Mouse (Mus musculus) retina, postnatal 1 day (tissue): ENCODE measurements around the gene Zfp423.

ENCODE experiments used
- DNase-seq: peaks from one replicate; pipeline ENCODE4 v3.0.0-alpha.2; 2012

The Zfp423 gene

GRCm38 (mm10) chr8:87944225-87944934 is 15.0 kb downstream of the Zfp423 start:
- peak; percentile 69 for DNase-seq

- peak; percentile 65 for DNase-seq
Observed at GRCm38 (mm10) chr8:87943651-87944091, 15.7 kb downstream of the Zfp423 start.

GRCm38 (mm10) chr8:87940646-87941045 is 18.7 kb downstream of the Zfp423 start:
- peak; percentile 66 for DNase-seq

GRCm38 (mm10) chr8:87939308-87939936 is 20.0 kb downstream of the Zfp423 start:
- DNase-seq, result no peak

DNA sequence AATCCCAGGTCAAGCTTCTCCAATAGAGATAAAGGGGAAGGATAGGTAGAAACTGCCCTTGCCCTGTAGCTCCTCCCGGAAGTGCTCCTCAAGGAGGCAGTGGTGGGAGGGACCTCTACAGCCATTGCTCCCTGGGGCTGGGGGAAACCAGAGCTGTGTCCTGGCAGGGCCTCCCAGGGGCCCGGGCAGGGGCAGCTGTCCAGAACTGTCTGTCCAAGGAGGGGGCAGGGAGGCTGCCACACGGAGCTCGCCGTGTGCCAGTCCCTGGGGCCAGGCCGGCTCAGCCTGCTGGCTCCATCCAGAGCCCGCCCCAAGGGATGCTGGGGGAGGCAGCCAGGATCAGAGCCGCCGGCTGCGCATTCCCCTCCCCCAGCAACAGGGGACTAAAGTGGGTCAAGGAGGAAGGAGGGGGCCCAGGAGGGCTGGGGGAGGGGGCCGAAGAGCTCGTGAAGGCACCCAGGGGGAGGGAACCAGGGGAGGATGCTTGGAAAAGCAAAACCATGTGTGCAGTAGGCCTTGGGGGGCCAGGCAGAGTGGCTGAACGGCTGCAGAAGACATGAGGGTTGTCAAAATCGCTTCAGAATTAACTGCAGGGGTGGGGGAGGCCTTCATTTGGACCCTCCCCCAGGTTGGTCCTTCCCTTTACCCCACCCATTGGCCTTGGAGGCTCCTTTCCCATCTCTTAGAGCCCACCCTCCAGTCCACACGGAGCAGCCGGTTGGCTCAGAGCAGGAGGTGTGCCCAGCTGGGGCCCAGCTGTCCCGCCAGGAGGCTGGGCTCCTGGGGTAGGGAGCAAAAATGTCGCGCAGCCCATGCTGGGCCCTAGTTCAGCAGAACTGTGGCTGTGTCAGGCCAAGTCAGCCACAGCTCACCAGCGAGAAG is 20.8 kb downstream of the Zfp423 start:
- peak; percentile 94 for DNase-seq

DNA sequence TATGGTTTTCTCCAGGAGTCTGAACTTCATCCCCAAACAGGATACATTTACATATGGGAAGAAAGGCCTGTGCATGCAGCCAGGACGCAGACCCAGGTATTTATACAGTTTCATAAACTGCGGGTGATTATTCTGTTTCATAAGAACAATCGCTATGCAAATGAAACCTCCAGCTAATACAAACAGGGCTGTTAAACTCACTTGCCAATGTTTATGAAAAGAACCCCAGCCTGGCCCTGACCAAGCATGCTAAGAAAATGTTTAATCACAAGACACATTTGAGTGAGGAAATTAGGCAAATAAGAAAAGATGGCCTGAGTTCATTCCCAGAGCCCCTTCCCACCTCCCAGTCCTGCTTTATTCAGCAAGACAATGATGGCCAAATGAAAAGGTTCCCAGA is 22.2 kb downstream of the Zfp423 start:
- DNase-seq, result no peak

GRCm38 (mm10) chr8:87935088-87935680 is 24.2 kb downstream of the Zfp423 start:
- no peak for DNase-seq

DNA sequence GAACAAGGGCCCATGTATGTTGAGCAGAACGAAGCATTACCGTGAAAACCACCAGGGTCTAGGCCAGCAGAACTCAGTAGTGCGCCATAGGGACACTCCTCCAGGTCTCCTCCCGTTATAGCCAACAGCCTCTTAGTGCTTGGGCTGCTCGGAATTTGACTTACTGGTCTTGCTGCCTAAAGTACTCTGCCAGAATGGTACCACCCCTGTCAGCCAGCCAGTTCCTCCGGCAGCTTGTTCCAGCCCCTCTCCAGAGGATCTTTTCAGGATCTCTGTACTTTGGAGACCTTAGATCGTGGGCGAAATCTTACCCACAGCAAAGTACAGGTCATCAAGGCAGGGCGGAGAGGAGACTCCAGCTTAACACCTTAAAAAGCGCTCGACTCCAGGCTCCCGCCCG is 25.2 kb downstream of the Zfp423 start:
- DNase-seq, result no peak

DNA sequence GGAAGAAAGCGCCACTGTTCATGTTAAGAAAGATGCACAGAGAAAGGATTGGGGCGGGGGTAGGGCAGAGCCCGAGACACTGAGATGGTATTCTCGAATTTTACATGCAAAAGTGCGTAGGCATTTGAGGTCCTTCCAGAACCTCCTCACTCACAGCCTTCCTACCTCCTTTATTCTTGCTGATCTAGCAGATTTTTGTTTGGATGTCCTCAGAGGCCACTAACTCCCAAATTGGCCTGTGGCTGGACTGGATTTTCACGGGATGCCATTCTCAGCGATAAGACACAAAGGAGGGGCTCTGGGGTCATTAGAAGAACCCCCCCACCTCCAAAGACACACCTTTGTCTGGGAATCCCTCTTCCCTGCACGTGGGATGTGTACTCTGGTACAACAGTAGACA is 25.6 kb downstream of the Zfp423 start:
- no peak for DNase-seq

DNA sequence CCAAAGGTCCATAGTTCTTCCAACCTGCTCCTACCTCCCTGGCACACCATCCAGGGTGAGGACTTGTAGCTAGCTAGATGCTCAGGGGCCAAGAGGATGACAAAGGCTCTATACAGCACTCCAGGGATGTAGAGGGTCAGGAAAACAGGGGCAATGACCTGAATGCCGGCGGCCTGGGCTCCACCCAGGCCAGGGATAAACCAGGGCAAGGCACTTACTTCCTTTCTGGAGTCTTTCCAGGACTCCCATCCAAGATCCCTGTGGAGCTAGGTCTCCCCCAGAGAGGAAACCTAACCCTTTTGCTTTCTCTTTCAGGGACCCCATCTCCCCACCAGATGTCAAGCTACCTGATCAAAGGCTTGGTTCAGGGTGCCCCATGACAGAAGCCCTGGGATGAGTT is 30.5 kb downstream of the Zfp423 start:
- DNase-seq, result peak; percentile 20

DNA sequence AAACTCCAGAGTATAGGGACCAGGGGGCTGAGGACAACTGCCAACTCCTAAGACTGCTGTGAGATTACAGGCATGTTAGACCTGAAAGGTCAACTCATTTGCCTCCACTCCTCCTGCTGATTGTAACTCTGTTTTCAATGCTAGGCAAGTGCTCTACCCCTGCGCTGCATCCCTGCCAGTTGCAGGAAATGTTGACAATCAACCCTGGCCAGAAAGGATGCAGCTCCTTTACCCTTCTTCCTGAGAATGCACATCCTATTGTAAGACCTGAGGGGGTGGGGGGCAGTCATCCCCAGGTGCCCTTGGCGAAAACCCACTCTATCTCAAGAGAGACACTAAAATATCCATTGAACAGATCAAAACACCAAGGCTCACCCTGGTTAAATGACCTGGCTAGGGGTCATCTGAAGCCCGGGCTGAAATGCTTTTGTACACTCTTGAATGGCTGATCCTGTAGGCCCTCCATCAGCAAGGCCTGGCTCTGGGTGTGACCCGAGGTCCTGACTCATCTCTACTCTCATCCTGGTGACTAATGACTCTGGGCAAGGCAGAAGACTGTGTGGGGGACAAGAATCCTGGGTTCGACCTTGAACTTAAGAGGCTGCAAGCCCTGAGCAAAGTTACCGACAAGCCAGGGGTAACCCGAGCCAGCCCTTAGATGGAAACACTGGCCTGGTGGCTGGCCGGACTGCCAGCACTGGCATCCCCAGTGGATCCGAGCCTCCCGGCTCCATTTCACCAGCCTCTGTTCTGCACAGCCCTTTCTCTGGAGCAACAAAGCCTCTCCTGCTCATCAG is 32.2 kb downstream of the Zfp423 start:
- no peak for DNase-seq

DNA sequence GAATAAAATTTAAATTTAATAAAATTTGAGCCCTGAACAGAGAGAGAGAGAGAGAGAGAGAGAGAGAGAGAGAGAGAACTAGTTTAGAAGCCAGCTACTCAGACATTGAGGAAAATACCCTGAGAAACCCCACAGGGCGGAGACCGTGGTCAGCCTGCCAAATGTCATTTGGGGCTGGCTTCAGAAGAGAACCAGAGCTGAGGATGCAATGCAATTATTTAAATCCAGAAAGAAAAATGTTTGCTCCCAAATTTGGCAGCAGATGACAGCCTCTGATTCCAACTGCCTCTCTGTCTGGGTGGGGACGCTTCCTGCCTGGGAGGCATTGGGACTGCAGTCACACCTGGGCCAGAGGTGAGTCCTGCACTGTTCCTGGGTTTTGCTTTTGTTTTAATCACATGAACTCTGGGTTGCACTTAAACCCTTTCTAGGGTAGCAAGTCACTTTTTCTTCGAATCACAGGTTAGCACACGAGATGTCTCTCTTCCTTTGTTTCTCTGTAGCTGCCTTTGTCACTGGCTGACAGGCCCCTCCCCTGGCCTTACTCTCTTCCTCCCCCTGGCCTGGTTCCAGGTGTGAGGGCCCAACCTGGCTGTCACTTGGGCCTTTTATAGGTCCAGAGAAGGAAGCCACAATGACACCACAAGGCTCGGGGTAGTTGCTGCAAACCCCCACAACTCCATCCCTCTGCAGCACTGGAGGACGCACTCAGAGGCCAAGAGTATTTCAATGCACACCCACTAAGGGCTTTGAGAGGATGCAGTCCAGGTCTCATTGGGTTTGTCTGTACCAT is 33.1 kb downstream of the Zfp423 start:
- DNase-seq, result no peak

GRCm38 (mm10) chr8:87922936-87923335 is 36.5 kb downstream of the Zfp423 start:
- no peak for DNase-seq

DNA sequence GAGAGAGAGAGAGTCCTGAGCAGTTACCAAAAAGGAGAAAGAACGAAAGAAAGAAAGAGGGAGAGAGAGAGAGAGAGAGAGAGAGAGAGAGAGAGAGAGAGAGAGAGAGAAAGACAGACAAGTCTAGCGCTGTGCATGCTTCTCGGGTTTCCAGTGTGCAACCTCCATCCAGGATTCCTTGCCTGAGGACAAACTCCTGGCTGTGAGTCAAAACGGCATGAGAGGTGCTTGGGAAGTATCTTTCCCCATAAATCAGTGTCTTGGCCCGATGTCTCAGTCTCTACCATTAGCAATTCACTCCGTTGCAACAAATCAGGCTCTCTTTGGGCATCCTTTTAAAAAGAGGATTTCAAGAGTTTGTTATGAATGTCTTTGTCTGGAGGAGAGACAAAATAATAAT is 36.9 kb downstream of the Zfp423 start:
- DNase-seq, result no peak

DNA sequence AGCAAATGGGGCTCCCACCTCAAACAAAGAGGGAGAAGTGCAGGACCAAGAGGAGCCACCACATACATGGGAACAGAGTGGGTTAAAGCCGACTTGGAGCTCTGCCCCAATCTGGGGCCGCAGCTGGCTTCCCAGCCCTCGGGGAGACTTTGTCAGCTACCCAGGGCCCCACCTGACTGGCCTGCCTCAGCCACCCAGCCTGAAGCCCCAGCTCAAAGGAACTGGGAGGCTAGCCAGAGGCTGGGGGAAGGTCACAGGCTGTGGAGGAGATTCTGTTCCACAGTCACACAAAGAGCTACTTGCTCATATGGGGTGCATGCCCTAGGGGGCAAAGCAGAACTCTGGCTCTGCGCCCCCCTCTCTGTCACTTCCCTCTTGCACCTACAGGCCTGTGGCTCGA is 41.4 kb downstream of the Zfp423 start:
- DNase-seq, result peak; percentile 34

- DNase-seq, result no peak
Observed at GRCm38 (mm10) chr8:87915763-87916162, 43.6 kb downstream of the Zfp423 start.

DNA sequence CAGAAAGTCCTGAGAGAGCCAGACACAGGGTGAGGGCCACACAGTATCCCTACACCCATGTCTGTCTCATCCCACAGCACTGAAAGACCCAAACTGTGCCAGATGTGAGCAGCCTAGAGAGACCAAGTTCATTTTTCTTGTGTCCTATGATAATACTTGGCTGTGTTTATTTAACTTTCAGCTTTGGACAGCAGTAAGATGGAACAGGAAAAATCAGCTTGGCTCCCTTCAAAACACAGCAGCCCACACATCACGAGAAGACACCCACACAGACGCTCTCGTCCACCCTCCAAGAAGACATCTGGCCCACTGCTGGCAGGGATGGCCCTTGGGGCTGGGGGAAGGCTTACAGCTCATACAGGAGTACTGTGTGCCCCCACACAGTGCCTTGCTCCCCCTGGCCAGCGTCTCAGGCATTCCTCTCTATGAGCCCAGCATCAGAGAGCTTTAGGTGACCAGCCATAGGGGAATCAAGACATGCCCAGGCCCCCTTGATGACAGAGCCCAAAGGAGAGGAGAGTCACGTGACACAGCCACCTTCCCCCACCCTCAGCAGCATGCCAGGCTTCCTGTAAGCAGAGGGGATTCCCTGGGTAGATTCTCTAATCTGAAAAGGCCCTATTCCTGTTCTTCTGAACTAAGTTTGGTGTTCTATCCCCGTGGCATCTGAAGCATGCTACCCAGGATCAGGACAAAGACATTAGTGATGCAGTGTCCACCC is 45.0 kb downstream of the Zfp423 start:
- no peak for DNase-seq

DNA sequence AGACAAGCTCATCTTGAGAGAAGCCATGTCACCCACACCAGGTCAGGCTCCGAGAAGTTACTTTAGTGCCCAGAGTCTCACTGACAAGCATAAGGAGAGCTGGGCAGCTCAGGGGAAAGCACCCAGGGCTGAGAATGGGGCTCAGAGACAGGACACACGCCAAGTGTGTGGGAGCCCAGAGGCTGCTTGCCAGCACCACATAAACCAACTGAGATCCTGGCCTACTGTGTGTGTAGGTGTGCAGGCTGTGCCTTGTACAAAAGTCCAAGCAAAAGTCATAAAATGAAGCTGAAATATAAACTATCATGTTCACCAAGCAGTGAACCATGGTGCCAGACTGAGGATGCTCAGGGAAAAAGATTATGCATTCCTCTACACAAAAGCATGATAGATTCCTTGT is 50.5 kb downstream of the Zfp423 start:
- DNase-seq, result no peak

GRCm38 (mm10) chr8:87905404-87905803 is 54.0 kb downstream of the Zfp423 start:
- no peak for DNase-seq

GRCm38 (mm10) chr8:87904108-87904507 is 55.3 kb downstream of the Zfp423 start:
- DNase-seq, result no peak
